Mouse (Mus musculus): ENCODE data around the gene Cwf19l1.

GRCm38 (mm10) chr19:44074986-44075385 is 60.7 kb downstream of the Cwf19l1 start:
- no peak for TF ChIP-seq CTCF (conservative IDR thresholded peaks at IDR 0.05; ENCODE audit: insufficient read depth, insufficient read length, low read depth, low read length)
- TF ChIP-seq POLR2A (IDR thresholded peaks at IDR 0.05; ENCODE audit: low read depth, low read length): no peak

Data from kidney, adult 2 months (tissue).